Mouse (Mus musculus): ENCODE measurements around the gene Prm3.
A peak's percentile ranks its signal among the peaks of the same experiment; 100 is the strongest.
"Not testable (repeated sequence)": the region's sequence is repeated elsewhere in the genome, so short reads cannot be mapped to it uniquely, and the experiment has no call there.

Prm3 gene

DNA sequence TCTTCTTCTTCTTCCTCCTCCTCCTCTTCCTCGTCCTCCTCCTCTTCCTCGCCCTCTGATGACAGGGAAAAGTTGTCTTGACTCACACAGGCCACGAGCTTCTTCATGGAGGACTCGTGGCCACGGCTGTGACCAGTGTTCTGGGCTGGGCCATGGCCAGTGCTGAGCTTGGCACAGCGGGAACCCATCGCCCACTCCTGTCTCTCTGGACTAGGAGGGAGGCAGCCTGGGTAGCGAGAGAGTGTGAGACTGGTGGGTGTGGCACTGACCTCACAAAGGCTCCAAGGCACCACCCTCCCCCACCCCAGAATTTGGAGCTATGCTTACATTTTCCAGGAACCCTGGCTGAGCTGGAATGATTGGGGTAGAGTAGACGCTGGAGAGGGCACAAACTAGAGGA, at the start of gene Prm3:
Gene Prm3 (minus strand): TSS at position 213 of the 400 bp plus-strand sequence.
- no peak for DNase-seq

GRCm38 (mm10) chr16:10840018-10840417, 49.3 kb upstream of the Prm3 start:
- DNase-seq = no peak

- DNase-seq = no peak
These were observed 48.0 kb upstream of the Prm3 start for GRCm38 (mm10) chr16:10838487-10839245.

GRCm38 (mm10) chr16:10837903-10838302, 47.2 kb upstream of the Prm3 start:
- DNase-seq = peak; percentile 74

DNA sequence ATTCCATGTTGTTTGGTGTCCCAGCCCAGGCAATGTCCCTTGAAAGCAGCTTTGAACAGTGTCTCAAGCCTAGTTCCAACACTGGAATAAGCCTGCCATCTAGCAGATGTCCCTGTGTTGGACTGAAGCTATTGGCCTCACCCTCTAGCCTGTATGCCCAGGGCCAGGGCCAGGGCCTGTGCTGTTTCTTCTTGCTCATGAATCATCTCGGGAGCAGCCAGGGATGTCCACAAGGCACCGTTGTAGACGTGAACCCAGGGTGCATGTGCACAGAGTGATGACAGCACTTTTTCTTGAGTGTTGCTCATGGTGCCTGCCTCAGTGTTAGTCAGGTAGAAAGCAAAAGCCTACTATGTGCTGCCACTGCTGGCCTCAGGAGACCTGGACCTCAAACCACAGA, 46.5 kb upstream of the Prm3 start:
- no peak for DNase-seq

- peak; percentile 72 for DNase-seq
These were observed 45.7 kb upstream of the Prm3 start for GRCm38 (mm10) chr16:10836388-10836787.

DNA sequence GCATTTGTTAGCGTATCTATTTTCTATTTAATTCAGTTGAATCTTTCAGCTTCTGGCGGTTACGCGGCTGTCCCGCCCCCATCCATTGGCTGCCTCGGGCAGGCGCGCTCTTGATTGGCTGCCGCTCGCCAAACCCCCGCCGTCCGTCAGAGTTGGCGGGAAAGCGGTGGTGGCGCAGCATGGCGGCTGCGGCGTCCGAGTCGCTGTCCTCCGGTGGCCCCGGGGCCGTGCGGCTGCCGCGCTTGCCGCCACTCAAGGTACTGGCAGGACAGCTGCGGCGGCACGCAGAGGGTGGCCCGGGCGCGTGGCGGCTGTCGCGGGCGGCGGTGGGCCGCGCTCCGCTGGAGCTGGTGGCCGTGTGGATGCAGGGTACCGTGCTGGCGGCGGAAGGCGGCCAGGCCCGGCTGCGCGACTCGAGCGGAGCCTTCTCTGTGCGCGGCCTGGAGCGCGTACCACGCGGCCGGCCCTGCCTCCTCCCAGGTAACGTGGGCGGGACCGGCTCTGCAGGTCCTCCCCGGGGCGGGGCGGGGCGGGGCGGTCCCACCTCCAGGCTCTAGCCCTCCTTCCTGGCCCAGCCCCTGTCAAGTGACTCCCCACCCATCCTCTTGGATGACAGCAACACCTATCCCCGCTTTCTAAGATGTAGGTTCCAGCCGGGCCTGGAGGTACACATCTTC, 44.3 kb upstream of the Prm3 start, which contains the start of gene Rmi2:
Gene Rmi2 (plus strand): TSS at position 149 of the 677 bp plus-strand sequence.
- DNase-seq = peak; percentile 92

DNA sequence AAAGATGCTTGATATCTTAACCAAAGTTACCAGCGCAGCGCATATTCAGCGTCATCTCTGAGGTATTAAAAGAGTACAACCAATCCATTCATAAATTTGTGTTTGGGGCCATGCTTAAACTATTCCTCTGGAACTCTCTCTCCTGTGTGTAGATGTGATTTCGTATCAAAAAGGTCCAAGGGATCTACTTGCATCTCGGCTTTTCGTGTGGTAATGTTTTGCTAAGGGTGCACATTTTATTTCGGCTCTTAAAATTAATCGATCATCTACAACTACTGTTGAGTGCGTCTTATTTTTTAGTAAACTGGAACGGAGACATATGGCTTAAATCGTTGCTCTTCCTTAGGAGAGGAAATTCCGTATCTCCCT, 43.8 kb upstream of the Prm3 start:
- DNase-seq = no peak

- DNase-seq = peak; percentile 59
These were observed 37.7 kb upstream of the Prm3 start for GRCm38 (mm10) chr16:10828461-10828805.

DNA sequence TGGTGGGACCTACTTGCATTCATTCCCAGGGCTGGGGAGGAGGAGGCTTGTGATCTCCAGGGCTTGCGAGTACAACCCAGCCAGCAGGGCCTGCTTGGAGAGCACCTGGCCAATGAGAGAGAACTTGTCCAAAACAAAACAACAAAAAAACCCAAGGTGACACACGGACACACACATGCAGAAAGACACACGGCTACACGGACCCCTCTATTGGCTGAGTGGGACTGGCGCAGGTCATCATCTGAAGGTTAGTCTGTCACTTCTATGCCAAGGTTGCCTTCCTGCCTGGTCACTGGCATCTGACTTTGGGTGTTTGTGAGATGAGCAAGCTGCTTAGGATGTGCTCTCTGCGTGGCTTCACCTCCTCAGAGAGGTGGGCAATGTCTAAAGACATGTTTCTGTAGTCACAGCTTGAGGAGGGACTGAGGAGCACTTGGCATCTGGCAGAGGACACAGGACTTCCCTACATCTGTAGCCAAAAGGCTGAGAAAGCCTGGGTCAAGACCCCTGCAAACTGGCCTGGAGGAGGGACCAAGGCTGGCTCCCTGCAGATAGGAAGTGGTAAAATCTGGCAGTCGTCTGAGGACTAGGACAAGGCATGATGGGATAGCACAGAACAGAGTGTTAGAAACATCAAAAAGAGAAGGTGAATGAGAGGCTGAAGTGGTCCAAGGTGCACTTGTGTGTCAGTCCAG, 37.2 kb upstream of the Prm3 start:
- peak; percentile 70 for DNase-seq

- peak; percentile 66 for DNase-seq
These were observed 36.6 kb upstream of the Prm3 start for GRCm38 (mm10) chr16:10827269-10827668.

GRCm38 (mm10) chr16:10825840-10826239, 35.1 kb upstream of the Prm3 start:
- no peak for DNase-seq

- no peak for DNase-seq
These were observed 33.8 kb upstream of the Prm3 start for GRCm38 (mm10) chr16:10824536-10824935.

GRCm38 (mm10) chr16:10821387-10821786, 30.7 kb upstream of the Prm3 start:
- no peak for DNase-seq

GRCm38 (mm10) chr16:10819966-10820365, 29.3 kb upstream of the Prm3 start:
- no peak for DNase-seq

- DNase-seq = no peak
These were observed 27.9 kb upstream of the Prm3 start for GRCm38 (mm10) chr16:10818579-10819135.

DNA sequence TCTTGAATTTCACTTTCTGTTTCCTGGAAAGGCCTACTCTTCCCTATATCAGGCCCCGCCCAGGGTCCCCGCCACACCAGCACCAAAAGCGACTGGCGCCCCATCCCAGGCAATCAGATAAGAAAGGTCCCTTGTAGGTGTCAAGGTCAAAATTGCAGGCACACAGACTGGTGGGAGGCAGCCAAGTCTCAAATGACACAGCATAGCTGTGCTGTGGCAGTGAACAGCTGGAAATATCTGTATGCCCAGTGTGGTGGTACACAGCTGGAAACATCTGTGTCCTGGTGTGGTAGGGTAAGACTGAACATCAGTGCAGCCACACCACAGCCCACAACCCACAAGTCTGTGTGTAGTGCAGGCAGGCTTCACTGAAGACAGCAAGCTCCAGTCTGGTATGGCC, 24.1 kb upstream of the Prm3 start:
- DNase-seq = no peak

DNA sequence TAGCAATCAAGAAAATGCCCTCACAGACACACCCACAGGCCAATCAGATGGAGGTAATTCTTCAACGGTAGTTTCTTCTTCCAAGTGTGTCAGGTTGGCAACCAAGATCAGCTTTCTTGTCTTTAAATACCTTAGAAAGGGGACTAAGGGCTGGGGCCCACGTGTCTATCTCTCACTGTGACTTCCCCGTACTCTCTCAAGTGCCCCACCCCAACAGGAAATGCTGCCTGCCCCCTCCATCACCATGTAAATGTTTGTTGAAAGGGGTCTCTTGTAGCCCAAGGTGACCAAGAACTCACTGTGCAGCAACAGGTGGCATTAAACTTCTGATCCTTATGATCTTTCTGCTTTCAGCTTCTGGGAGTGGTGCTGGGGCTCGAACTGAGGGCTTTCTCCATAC, 23.0 kb upstream of the Prm3 start:
- no peak for DNase-seq

DNA sequence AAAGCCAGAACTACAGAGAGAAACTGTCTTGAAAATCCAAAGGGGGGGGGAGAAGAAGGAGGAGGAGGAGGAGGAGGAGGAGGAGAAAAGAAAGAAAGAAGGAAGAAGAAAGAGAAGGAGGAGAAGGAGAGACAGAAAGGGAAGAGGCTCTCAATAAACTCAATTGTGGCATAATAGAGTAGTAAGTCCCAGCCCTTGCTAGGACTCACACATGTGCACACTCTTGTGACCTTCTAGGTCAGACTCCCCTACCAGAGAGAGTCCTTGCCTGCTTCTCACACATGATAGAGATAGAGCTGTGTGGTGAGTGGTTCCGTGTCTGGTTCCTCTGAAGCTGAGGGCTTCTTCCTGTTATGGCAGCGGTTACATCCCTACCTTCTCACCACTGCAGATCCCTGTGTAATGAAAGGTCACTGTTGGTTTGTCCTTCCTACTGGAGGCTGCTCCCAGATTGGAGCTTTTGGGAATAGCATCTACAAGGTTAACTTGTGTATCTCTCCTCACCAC, 22.2 kb upstream of the Prm3 start, which contains the start of gene Gm11172:
Gene Gm11172 (plus strand): TSS at position 51 of the 507 bp plus-strand sequence.
- no peak for DNase-seq

- DNase-seq = no peak
These were observed 19.7 kb upstream of the Prm3 start for GRCm38 (mm10) chr16:10810376-10810775.

GRCm38 (mm10) chr16:10805789-10806527, 15.2 kb upstream of the Prm3 start, which contains the start of gene Prm1:
TSS of gene Prm1 (minus strand) at chr16:10805839.
- DNase-seq = peak; percentile 81

GRCm38 (mm10) chr16:10802420-10802819, 11.7 kb upstream of the Prm3 start:
- DNase-seq = not testable (repeated sequence)

All from thymus, postnatal 4 days (tissue).